Mouse (Mus musculus) embryo, embryonic 11.5 days (tissue): Measurements from ENCODE around the gene Hdac4.

ENCODE experiments used
- DNase-seq: peaks from one replicate; pipeline ENCODE4 v3.0.0-alpha.2; 2012; ENCODE audit warnings: low read depth, low spot score

The Hdac4 gene

DNA sequence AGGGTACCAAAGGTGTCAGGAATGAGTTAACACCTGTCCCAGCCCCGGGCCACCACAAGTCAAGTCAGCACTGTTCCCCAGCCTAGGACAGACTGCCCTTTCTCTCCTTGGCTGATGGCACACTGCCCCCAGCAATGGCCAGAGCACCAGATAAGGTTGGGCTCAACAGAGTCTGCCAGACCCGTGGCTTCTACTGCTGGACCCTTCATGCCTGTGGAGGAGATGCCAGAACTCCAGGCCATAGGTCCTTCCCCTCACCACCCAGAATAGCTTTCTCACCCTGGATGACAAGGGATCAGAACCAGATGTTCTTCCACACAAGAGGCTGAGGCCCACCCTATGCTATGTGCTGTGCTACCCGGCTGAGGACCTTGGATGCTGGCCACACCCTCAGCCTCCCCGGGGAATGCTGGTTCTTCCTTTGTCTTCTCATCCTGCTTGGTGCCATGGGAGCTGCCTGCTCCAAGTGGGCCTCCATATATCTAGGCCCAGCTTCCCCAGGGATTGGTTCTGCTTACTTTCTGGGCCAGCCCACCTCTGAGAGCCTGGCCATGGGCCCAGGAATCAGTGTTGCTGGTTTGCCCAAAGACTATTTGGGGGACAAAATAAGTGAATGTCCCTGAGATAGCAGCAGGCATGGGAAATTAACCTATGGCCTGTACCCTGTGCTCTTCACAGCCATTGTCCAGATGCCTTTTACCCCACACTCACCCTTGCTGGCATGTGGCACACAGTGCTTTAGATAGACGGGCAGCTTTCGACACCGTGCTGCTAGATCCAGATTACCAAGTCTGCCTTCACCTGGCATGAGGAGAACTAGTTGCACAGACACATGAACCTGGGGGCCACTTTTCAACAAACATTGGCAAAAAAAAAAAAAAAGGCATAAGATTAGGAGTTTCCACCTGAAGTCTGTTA lies 273.0 kb downstream of the Hdac4 start:
- no peak for DNase-seq

DNA sequence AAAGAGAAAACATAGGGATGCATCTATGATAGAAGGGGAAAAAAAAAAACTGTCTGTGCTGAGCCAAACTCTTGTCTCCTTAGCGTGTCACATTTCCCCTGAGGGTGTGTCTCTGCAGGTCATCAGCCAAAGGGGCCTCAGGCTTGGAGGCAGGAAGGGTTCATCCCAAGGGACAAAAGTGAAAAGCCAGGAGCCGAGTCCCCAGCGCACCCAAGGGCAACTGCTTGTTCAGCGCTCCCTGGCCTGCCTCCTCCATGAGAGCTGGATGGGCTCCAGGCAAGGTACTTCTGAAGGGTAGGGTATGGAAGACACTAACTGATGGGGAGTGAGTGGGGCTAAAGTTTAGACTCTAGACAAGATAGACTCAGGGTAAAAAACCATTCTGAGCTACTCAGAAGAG lies 273.8 kb downstream of the Hdac4 start:
- no peak for DNase-seq

DNA sequence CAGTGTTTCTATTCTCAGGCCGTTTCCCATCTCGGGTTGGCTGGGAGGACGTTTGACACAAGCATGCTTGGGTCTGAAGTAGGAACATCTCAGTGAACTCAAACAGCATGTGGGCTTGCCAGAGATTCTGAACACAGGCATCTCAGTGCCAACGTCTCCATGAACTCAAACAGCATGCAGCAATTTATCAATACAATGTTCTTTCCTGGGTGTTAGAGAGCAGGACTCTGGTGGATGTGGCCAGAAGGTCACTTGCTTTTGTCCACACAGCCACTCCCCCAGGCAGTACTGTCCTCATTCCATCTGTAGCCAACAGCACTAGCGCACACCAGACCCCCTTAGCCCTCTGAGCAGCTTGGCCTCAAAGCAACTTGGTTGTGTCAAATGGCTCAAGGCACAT lies 274.2 kb downstream of the Hdac4 start:
- no peak for DNase-seq

DNA sequence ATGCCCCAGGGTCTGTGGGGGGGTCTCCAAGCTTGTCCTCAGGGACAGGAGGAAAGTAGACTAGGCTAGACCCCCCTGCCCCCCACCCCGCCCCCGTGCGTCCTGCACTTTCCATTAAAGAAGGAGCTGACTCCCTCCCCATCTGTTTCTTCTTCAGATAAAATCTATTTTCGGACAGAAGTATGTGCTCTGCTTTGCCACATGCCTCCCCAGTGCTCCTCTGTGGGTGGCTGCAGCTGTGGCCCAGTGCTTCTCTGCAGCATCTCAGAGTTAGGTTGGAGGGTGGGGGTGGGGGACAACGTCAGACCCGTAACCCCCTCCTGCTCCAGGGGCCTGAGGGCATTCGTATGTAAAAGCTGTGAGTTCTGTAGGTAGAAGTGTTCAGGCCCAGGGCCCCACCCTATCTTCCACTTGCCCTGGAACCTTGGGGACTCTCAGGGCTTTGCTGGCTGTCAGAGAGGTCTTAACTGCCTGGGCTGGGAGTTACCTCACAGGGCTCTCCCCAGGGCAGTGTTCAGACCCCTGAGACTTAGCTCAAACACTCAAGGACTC lies 275.4 kb downstream of the Hdac4 start:
- no peak for DNase-seq

DNA sequence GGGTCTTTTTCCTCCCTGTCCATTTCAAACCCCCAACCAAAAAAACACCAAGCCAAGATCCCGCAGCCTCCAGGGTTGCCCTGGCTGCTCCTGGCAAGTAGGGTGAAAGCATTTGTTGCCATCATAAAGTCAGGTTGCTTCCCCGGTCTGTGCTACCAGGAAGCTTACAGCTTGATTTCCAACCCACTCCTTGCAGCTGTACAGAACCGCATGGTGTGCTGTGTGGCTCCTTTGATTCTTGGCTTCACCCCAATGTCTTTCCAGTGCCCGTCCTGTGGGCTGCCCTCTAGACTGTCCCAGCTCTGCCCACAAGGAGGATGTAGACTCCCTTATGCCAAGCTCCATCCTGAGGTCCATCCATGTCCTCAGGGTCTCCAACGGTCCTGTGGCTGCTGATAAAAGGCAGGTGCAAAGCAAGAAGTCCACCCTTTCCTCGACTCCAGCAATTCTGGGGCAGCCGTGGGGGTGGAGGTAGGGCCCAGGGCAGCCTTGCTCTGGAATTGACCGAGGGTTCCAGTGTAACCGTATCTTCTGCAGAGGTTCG lies 277.2 kb downstream of the Hdac4 start:
- no peak for DNase-seq

DNA sequence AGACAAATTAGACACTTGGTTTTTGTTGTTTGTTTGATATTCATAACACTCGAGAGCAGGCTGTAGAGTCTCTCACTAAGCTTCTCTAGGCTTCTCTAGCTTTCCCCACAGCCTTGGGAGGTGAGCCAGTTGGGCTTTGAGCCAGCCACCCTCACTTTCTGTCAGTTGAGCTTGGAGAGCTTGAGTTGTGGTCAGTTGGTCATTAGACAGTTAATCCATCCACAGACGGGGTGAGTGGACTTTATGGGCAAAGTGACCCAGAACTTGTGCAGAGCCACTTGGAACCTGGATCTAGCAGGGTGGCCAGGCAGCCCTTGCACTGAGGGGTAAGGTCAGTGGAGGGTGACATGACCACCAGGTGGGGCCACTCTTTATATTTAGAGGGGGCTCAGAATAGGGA lies 277.9 kb downstream of the Hdac4 start:
- DNase-seq, result no peak

DNA sequence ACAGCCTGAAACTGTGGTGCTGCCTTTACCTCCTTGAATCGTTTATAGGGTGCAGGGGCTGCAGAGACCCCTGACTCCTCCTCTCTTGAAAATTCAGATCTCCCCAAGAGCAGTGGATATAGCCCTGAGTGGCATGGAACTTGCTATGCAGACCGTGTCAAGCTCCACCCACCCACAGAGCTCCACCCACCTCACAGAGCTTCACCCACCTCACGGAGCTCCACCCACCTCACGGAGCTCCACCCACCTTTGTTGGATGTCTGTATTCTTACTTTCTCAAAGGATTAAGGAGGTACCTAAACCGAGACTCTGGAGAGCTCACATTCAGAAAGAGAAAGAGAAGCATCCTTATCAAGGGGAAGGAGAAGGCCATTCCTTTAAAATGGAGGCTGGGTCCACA lies 279.5 kb downstream of the Hdac4 start:
- no peak for DNase-seq

DNA sequence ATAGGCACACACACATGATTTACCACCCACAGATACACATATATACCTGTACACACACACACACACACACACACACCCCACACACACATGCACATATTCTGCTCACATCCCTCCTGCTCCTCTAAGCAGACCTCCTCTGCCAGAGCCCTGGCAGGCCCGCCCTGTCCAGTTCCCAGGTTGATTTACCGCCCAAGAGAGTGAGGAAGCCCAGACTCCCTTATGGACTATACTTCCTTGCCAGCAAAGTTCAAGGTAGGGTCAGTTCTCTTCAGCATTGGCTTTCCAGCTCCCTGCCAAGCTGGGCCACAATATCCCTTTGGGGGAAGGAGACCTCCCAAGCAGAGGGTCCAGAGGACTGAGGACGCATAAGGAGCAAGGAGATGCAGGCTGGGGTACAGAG lies 280.9 kb downstream of the Hdac4 start:
- no peak for DNase-seq

DNA sequence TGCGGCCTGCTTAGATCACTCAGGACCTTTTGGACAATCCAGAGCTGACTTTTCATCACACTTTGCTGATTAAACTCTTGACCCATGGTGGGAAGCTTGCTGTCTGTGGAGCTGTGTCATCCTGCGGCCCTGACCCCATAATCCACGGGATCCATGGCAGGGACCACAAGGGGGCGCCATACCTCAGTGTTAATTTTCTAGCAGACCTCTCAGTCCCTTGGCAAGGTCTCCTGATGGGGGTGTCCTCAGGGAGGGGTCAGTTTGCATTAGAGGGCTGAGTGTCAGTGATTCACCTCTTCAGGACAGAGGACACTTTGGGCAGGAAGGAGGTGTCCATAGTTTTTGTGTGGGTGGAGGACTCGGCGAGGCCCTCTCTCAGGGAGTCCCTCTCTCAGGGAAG lies 281.6 kb downstream of the Hdac4 start:
- no peak for DNase-seq

DNA sequence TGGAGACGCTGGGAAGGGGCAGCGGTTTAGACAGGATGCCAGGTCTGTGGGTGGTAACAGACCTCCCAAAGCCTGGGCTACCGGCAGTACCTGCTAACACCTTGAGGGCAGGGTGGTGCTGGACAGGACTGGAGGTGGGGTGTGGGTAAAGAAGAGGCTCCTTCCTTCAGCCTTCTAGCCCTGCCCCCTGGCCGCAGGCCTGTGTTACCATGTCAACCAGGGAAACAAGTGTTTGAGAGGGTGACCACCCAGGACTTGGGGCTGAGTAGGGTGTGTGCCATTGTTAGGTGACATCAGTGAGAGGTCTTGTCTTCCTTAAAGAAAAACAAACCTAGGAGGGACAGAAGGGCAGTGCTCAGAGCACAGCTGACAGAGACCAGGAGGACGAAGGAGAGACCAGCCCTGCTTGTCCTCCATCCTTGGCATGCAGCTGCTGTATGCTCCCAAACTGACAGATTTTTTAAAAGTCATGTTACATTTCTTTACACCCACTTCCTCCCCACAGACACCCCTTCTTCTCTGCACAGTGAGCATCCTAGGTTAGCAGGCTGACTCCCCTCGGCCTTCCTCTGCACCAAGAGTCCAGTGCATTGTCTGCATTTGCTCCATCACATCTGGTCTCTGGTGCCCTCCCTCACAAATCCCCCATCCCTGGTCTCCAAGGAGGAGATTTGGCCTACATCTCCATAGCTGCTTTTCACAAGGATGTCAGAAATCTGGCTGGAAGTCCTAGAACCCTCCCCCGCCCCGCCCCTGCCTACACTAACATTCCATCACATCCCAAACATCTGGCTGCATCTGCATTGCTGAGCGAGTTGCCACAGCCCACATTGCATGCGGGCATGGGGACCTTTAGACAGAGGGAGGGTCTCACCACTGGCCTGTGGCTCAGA lies 283.0 kb downstream of the Hdac4 start:
- DNase-seq, result no peak

DNA sequence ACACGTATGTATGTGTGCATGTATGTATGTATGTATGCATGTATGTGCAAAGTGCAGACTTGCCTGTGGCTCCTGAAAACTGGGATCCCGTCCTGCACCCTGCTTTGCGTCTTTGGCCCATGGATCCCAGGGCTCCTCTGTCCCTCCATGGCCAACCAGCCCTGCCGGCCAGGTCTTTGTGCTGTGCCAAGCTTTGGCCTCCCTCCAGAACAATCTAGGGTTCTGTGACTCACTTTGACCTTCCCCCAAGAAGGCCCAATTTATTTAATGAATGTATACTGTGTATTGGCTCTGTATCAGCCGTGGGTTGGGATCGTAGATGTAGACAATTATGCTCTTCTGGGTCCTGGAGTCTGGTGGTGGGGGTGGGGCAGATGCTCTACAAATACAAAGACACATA lies 290.2 kb downstream of the Hdac4 start:
- no peak for DNase-seq

DNA sequence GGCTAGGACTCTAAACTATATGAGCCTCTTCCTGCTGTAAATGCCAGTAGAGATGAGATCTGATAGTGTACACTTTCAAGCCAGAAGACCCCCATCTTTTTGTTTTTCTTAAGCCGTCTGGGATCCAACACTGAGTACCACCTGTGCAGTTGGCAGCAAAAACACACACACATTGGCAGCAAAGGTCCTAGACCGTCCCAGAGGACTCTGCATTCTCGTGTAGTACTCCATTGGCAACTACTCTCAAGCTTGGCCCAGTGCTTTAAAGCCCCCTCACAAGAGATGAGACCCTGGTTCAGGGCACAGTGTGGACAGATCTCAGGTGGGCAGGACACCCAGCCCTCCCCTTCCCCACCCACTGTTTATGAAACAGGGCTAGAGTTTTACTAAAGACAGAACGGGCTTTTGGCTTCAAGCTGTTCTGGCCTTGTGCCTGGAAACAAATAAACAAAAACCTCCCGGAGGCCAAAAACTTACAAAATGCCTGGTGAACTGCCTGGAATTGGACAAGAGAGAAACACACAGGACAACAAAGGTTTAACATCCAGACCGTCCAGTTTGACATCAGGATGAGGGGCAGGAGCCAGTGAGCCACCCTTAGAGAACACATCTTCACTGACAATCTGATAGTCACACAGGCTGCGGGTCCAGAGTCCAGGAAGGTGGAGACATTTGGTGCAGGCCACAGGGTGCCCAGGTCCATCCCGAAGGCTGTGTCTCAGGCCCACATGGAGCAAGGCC lies 292.1 kb downstream of the Hdac4 start:
- DNase-seq, result no peak

DNA sequence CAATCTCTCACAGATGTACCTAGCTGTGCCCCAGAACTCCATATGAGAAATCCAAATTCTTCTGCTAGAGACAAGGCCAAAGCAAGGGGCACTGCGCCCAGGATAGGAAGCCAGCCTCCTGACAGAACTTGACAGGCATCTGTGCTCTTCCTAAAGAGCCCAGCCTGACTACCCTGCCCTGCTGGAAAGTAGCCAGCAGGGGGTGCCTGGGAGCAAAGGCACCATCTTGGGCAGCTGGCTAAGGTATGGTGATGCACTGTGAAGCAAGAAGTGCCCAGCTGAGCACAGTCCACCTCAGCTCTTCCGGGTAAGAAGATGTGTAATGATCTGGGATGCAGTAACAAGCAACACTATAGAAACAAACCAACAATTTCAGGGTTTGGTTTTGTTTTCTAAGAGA lies 298.4 kb downstream of the Hdac4 start:
- DNase-seq, result no peak

DNA sequence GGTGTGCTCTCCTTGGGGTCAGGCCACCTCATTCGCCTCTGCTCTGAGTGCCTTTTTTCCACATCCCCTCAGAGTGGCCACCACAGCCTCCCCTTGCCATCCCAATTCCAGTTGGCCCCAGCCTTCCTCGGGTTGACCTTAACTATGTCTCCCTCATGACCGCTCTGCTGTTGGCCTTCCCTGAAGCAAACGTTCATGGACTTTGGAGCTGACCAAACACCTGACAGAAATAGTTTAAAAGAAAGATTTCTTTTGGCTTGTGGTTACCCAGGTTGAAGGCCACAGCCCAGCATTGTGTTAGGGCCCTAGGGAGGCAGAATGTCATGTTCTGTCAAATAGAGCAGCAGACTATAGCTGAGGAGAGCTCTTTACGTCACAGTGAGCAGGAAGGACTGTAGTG lies 301.2 kb downstream of the Hdac4 start:
- DNase-seq, result no peak

DNA sequence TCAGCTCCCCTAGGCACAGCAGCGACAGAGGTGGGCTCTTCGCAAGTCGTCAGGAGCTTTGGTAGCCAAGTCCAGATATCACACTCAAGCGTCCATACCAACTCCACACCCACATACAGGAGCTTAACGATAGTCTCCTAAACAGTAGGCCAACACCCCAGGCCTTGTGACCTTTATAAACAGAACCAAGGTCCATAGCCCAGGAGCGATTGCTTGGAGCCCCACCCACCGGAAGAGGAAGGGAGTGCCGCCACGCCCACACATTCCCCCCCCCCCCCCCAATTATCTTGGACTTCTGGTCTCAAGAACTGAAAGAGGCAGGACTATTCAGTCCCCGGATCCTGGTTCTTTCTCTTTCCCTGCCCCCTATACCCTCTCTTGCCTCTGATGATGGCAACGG lies 301.9 kb downstream of the Hdac4 start:
- no peak for DNase-seq

DNA sequence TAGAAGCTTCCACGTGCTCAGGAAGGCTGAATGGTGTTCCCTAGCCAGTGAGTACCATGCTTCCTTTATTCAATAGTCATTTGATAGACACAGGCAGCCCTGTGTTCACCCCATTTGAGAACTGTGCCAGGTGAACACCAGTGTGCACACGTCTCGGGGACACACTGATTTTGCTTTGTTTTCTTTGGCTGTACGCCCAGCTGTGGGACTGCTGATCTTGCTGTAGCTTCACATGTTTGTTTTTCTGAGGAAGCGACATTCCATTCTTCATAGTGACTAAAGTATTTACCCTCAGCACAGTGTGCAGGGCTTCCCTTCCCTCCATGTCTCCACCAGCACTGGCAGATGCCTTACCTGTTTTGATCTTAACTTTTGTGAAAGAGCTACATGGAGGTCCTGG lies 312.4 kb downstream of the Hdac4 start:
- DNase-seq, result no peak

DNA sequence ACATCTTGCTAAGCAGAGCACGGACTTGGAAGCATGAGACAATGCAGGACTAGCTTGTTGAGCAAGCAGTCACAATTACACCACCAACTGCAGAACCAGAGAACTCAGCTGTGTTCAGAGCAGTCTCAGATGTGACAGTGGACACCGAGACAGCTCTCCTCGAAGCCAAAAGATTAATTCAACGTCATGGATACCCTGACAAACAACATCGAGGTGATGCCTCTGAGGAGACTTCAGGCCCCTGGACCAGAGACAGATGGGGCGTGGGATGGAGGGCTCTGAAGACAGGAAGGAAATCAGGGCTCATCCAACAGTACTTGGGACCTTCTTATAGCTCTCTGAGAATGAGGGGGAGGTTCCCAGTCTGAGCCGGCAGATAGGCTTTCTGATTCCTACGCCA lies 314.6 kb downstream of the Hdac4 start:
- no peak for DNase-seq

DNA sequence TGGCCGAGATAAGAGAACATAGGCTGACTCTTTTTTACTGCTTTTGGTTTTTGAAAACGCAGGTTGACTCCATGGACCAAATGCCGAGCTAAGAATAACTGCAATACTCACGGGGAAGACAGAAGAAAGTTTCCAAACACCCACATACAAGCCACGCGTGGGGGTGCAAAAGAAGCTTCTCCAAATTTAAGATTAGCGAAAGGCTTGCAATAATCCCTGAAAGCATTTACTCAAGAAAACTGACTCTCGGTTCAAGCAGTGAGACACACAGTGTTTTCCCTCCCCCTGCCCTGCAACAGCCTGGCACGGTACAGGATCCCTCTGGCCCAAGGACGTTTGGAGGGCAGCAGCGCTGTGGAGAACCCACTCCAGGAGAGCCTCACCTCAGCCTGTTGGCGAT lies 315.3 kb downstream of the Hdac4 start:
- no peak for DNase-seq
